Mouse (Mus musculus): Measurements from ENCODE around the gene Plcb1. TPM values are rescaled to one million over a fixed set of nuclear protein-coding genes. Genes with fewer than 3 reads are reported as not detected.
A peak's percentile ranks its signal among the peaks of the same experiment; 100 is the strongest.
"Not testable (repeated sequence)": the region's sequence is repeated elsewhere in the genome, so short reads cannot be mapped to it uniquely, and the experiment has no call there.

The Plcb1 gene
- polyA plus RNA-seq, 1 experiment, result 6.4 TPM

DNA sequence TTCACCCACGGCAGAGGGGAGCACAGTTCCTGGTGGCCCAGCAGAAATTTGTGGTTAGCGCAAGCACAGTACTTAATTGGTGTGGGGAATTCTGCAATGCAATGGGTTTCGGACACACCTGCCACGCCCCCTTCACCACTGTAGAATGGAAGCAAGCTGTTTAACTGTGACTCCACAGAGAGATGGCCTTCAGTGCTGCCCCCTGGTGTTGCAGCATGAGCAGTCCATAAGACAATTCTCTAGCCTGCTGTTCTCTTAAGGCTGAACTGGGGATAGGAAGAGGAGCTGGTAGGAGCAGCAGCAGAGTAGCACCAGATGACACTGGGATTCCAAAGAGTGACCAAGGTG is 538.1 kb downstream of the Plcb1 start:
- no peaks in the 10 kb centered on the region for H3K4me1 ChIP-seq (ENCODE audit: control insufficient read depth, insufficient read depth, low read length)
- H3K4me3 ChIP-seq (ENCODE audit: insufficient read depth, low read length), result no peak overlapping the region
- TF ChIP-seq CTCF (IDR thresholded peaks at IDR 0.05; ENCODE audit: borderline replicate concordance, insufficient read depth, low read length), result peak; percentile 71; the same call in 1 of the 2 replicates
- no peak for TF ChIP-seq POLR2A (IDR thresholded peaks at IDR 0.05; ENCODE audit: low read depth, low read length)
- H3K27ac ChIP-seq (ENCODE audit: insufficient read depth, low read length), result no peak overlapping the region

DNA sequence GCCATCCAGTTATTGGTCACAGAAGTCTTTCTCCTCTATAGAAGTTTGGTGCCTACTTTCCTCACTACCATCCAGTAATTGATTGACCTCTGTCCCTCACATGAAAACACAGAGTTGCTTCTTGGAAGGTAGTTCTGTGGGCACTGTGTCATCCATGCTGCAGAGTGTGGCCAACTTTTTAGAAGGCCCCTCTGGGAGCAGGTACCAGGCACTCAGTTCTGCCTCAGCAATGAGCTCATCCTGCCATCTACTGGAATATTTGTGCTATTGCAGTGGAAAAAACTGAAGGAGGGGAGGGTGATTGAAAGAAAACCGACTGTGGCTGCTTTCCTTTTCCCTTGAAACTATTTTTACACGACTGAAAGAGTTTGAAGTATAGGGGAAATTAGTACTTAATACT is 542.9 kb downstream of the Plcb1 start:
- no peak overlapping the region for H3K4me3 ChIP-seq (ENCODE audit: insufficient read depth, low read length)
- TF ChIP-seq CTCF (IDR thresholded peaks at IDR 0.05; ENCODE audit: borderline replicate concordance, insufficient read depth, low read length) (peak; percentile 53), POLR2A (IDR thresholded peaks at IDR 0.05; ENCODE audit: low read depth, low read length) (no peak)
- no peak overlapping the region for H3K27ac ChIP-seq (ENCODE audit: insufficient read depth, low read length)
- H3K4me1 ChIP-seq (ENCODE audit: control insufficient read depth, insufficient read depth, low read length), result no peaks in the 10 kb centered on the region

GRCm38 (mm10) chr2:135329782-135330545 is 544.1 kb downstream of the Plcb1 start:
- Histone ChIP-seq H3K4me3 (ENCODE audit: insufficient read depth, low read length) (peak overlapping the region; percentile 35; the same call in 1 of the 2 replicates), H3K27ac (ENCODE audit: insufficient read depth, low read length) (no peak overlapping the region), H3K4me1 (ENCODE audit: control insufficient read depth, insufficient read depth, low read length) (no peaks in the 10 kb centered on the region)
- TF ChIP-seq POLR2A (IDR thresholded peaks at IDR 0.05; ENCODE audit: low read depth, low read length), result no peak
- no peak for TF ChIP-seq CTCF (IDR thresholded peaks at IDR 0.05; ENCODE audit: borderline replicate concordance, insufficient read depth, low read length)

GRCm38 (mm10) chr2:135331868-135332267 is 546.0 kb downstream of the Plcb1 start:
- Histone ChIP-seq H3K4me3 (ENCODE audit: insufficient read depth, low read length) (no peak overlapping the region), H3K4me1 (ENCODE audit: control insufficient read depth, insufficient read depth, low read length) (no peaks in the 10 kb centered on the region), H3K27ac (ENCODE audit: insufficient read depth, low read length) (no peak overlapping the region)
- TF ChIP-seq POLR2A (IDR thresholded peaks at IDR 0.05; ENCODE audit: low read depth, low read length) (no peak), CTCF (IDR thresholded peaks at IDR 0.05; ENCODE audit: borderline replicate concordance, insufficient read depth, low read length) (no peak)

- no peak for TF ChIP-seq POLR2A (IDR thresholded peaks at IDR 0.05; ENCODE audit: low read depth, low read length)
- H3K4me3 ChIP-seq (ENCODE audit: insufficient read depth, low read length), result no peak overlapping the region
- H3K4me1 ChIP-seq (ENCODE audit: control insufficient read depth, insufficient read depth, low read length), result peaks cover 4% of the 10 kb centered on the region; the same call in 1 of the 2 replicates
- H3K27ac ChIP-seq (ENCODE audit: insufficient read depth, low read length), result no peak overlapping the region
Observed at GRCm38 (mm10) chr2:135356311-135356710, 570.4 kb downstream of the Plcb1 start.

DNA sequence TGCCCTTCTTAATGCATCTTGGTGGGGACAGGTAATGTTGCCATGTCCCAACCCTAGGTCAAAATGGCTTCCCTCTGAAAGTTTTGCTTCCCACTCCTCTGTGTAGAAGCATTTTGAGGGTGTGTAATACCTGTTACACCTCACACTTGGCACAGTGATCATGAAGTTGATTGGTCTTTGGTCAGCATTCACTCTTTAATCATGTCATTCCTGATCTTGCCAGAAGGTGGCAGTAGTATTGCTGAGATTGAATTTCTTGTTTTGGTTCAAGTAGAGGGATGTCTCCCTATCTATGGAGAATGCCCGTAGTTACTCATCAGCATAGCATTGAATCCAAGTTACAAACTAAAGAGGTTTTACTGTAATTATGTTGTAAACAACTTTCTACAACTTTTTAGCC is 575.9 kb downstream of the Plcb1 start:
- H3K4me1 ChIP-seq (ENCODE audit: control insufficient read depth, insufficient read depth, low read length), result peaks cover 4% of the 10 kb centered on the region; the same call in 1 of the 2 replicates
- no peak overlapping the region for H3K4me3 ChIP-seq (ENCODE audit: insufficient read depth, low read length)
- no peak overlapping the region for H3K27ac ChIP-seq (ENCODE audit: insufficient read depth, low read length)
- TF ChIP-seq CTCF (IDR thresholded peaks at IDR 0.05; ENCODE audit: borderline replicate concordance, insufficient read depth, low read length), result 0 out of 2 replicates have a peak, but pooled peaks have one; percentile 5
- no peak for TF ChIP-seq POLR2A (IDR thresholded peaks at IDR 0.05; ENCODE audit: low read depth, low read length)

- TF ChIP-seq POLR2A (IDR thresholded peaks at IDR 0.05; ENCODE audit: low read depth, low read length) (no peak), CTCF (IDR thresholded peaks at IDR 0.05; ENCODE audit: borderline replicate concordance, insufficient read depth, low read length) (no peak)
- H3K4me1 ChIP-seq (ENCODE audit: control insufficient read depth, insufficient read depth, low read length), result no peaks in the 10 kb centered on the region
Observed at GRCm38 (mm10) chr2:135362948-135363347, 577.1 kb downstream of the Plcb1 start.

GRCm38 (mm10) chr2:135370259-135370835 is 584.5 kb downstream of the Plcb1 start:
- Histone ChIP-seq H3K27ac (ENCODE audit: insufficient read depth, low read length) (no peak overlapping the region), H3K4me1 (ENCODE audit: control insufficient read depth, insufficient read depth, low read length) (peaks cover 2% of the 10 kb centered on the region; the same call in 1 of the 2 replicates), H3K4me3 (ENCODE audit: insufficient read depth, low read length) (no peak overlapping the region)
- no peak for TF ChIP-seq POLR2A (IDR thresholded peaks at IDR 0.05; ENCODE audit: low read depth, low read length)

More at GRCm38 (mm10) chr2:135362948-135363347, 577.1 kb downstream of the Plcb1 start:
- Histone ChIP-seq H3K27ac (ENCODE audit: insufficient read depth, low read length) (no peak overlapping the region), H3K4me3 (ENCODE audit: insufficient read depth, low read length) (no peak overlapping the region)

GRCm38 (mm10) chr2:135380796-135381195 is 594.9 kb downstream of the Plcb1 start:
- H3K27ac ChIP-seq (ENCODE audit: insufficient read depth, low read length), result peak overlapping the region; percentile 67; the same call in 1 of the 2 replicates
- H3K4me1 ChIP-seq (ENCODE audit: control insufficient read depth, insufficient read depth, low read length); H3K4me3 ChIP-seq (ENCODE audit: insufficient read depth, low read length): not testable (repeated sequence)

DNA sequence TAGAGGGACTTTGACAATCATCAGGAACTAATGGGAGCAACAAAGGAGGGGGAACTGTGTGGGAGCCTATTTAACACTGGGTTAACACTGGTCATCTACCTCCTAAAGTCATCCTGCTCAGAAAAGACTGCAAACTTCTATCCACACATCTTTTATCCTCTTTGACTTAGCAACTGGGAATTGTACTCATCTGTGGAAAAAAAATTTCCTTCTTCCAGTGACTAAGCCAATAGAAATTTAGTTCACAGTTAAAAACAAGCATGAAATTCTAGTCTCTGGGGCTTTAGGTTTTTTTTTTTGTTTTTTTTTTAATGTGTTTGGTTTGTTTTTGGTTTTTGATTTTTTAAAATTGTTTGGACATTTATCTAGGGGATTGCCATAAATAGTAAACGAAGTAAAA is 595.5 kb downstream of the Plcb1 start:
- TF ChIP-seq CTCF (IDR thresholded peaks at IDR 0.05; ENCODE audit: borderline replicate concordance, insufficient read depth, low read length) (no peak), POLR2A (IDR thresholded peaks at IDR 0.05; ENCODE audit: low read depth, low read length) (no peak)
- H3K4me1 ChIP-seq (ENCODE audit: control insufficient read depth, insufficient read depth, low read length), result peaks cover 3% of the 10 kb centered on the region; the same call in 1 of the 2 replicates
- peak overlapping the region; percentile 67 for H3K27ac ChIP-seq (ENCODE audit: insufficient read depth, low read length)
- no peak overlapping the region for H3K4me3 ChIP-seq (ENCODE audit: insufficient read depth, low read length)
